Mouse (Mus musculus) MEL (cell line): ENCODE data around the gene Per3. TPM values are rescaled to one million over a fixed set of nuclear protein-coding genes. Genes with fewer than 3 reads are reported as not detected.
A peak's percentile ranks its signal among the peaks of the same experiment; 100 is the strongest.

Experiments used
- DNase-seq: peaks from one replicate; pipeline ENCODE4 v3.0.0; 2011; ENCODE audit warnings: low read depth, low spot score
- H3K27ac ChIP-seq: 2 replicates; pipeline ENCODE4 v1.5.1; 2012; ENCODE audit warnings: low read depth, mild to moderate bottlenecking, control low read depth, low read length, moderate library complexity; ENCODE audit not compliant: control insufficient read depth
- H3K27me3 ChIP-seq, 2 experiments: fragments of 150-350 bp in 1 of 2; sonication (generic) in 1 of 2; 2 replicates each; pipeline ENCODE4 v1.6.1; 2012; ENCODE audit warnings: low read length in 2 of 2, mild to moderate bottlenecking in 2 of 2, improper control_type of control experiment in 1 of 2, moderate library complexity in 1 of 2; ENCODE audit not compliant: insufficient read depth in 2 of 2, control insufficient read depth in 1 of 2
- H3K36me3 ChIP-seq, 2 experiments: 2 replicates each; pipeline ENCODE4 v1.6.1; 2012 to 2014; ENCODE audit warnings: low read length in 2 of 2, improper control_type of control experiment in 1 of 2, inconsistent platforms in 1 of 2, mild to moderate bottlenecking in 1 of 2; ENCODE audit not compliant: insufficient read depth in 2 of 2, control insufficient read depth in 1 of 2
- H3K4me1 ChIP-seq, 2 experiments: fragments of 150-350 bp in 1 of 2; sonication (generic) in 1 of 2; 2 replicates each; pipeline ENCODE4 v1.6.1; 2012; ENCODE audit warnings: low read length in 2 of 2, improper control_type of control experiment in 1 of 2, mild to moderate bottlenecking in 1 of 2; ENCODE audit not compliant: insufficient read depth in 2 of 2, control insufficient read depth in 1 of 2
- H3K4me3 ChIP-seq, 2 experiments: fragments of 150-350 bp in 1 of 2; sonication (generic) in 1 of 2; 2 replicates each; pipeline ENCODE4 v1.5.1; 2012; ENCODE audit warnings: low read depth in 2 of 2, low read length in 2 of 2, mild to moderate bottlenecking in 2 of 2, moderate library complexity in 2 of 2, control low read depth in 1 of 2, improper control_type of control experiment in 1 of 2; ENCODE audit not compliant: control insufficient read depth in 1 of 2, insufficient read depth in 1 of 2
- H3K79me2 ChIP-seq: 2 replicates; pipeline ENCODE4 v1.6.1; 2012; ENCODE audit warnings: mild to moderate bottlenecking, low read length, moderate library complexity; ENCODE audit not compliant: control insufficient read depth, poor library complexity, insufficient read depth
- H3K9ac ChIP-seq: 2 replicates; pipeline ENCODE4 v1.6.1; 2012; ENCODE audit warnings: low read depth, mild to moderate bottlenecking, control low read depth, low read length, moderate library complexity; ENCODE audit not compliant: control insufficient read depth, poor library complexity, severe bottlenecking
- H3K9me3 ChIP-seq: fragments of 150-350 bp; sonication (generic); replicated peaks from 2 replicates; pipeline ENCODE4 v1.6.1; 2012; ENCODE audit warnings: mild to moderate bottlenecking, low read length, improper control_type of control experiment, moderate library complexity; ENCODE audit not compliant: insufficient read depth
- CHD2 ChIP-seq: IDR thresholded peaks from 2 replicates; pipeline ENCODE4 v1.6.1; 2011; ENCODE audit warnings: low read length, improper control_type of control experiment
- CTCF ChIP-seq, 3 experiments: IDR thresholded peaks in 2 of 3; conservative IDR thresholded peaks in 1 of 3; 2 replicates each; pipeline ENCODE4 v1.5.1; 2011 to 2012; ENCODE audit warnings: low read length in 3 of 3, low read depth in 2 of 3, mild to moderate bottlenecking in 2 of 3, improper control_type of control experiment in 1 of 3, inconsistent platforms in 1 of 3, mixed read lengths in 1 of 3, moderate library complexity in 1 of 3; ENCODE audit not compliant: control insufficient read depth in 1 of 3, insufficient read depth in 1 of 3, poor library complexity in 1 of 3, severe bottlenecking in 1 of 3
- E2F4 ChIP-seq: IDR thresholded peaks from 2 replicates; pipeline ENCODE4 v1.6.1; 2011; ENCODE audit warnings: low read depth, low read length, improper control_type of control experiment, borderline replicate concordance
- ELF1 ChIP-seq: IDR thresholded peaks from 2 replicates; pipeline ENCODE4 v1.6.1; 2014; ENCODE audit warnings: low read depth, mild to moderate bottlenecking, inconsistent platforms, low read length, improper control_type of control experiment, moderate library complexity
- EP300 ChIP-seq, 2 experiments: IDR thresholded peaks; 2 replicates each; pipeline ENCODE4 v1.6.1; 2011; ENCODE audit warnings: improper control_type of control experiment in 2 of 2, low read length in 2 of 2, low read depth in 1 of 2, mild to moderate bottlenecking in 1 of 2
- ETS1 ChIP-seq: IDR thresholded peaks from 2 replicates; pipeline ENCODE4 v1.6.1; 2012; ENCODE audit warnings: low read depth, mild to moderate bottlenecking, inconsistent platforms, low read length, improper control_type of control experiment, moderate library complexity
- GABPA ChIP-seq: IDR thresholded peaks from 2 replicates; pipeline ENCODE4 v1.6.1; 2012; ENCODE audit warnings: low read depth, mild to moderate bottlenecking, inconsistent platforms, low read length, improper control_type of control experiment, moderate library complexity
- GATA1 ChIP-seq: IDR thresholded peaks from 2 replicates; pipeline ENCODE4 v1.6.1; 2011; ENCODE audit warnings: low read depth, low read length, improper control_type of control experiment
- HCFC1 ChIP-seq: IDR thresholded peaks from 2 replicates; pipeline ENCODE4 v1.6.1; 2012; ENCODE audit warnings: low read depth, mild to moderate bottlenecking, inconsistent platforms, low read length, improper control_type of control experiment, moderate library complexity
- MAFK ChIP-seq: IDR thresholded peaks from 2 replicates; pipeline ENCODE4 v1.6.1; 2011; ENCODE audit warnings: low read depth, mild to moderate bottlenecking, low read length, improper control_type of control experiment, borderline replicate concordance
- MAZ ChIP-seq: IDR thresholded peaks from 2 replicates; pipeline ENCODE4 v1.6.1; 2012; ENCODE audit warnings: low read depth, mild to moderate bottlenecking, inconsistent platforms, low read length, improper control_type of control experiment
- MEF2A ChIP-seq: IDR thresholded peaks from 2 replicates; pipeline ENCODE4 v1.6.1; 2014; ENCODE audit warnings: low read depth, mild to moderate bottlenecking, inconsistent platforms, low read length, improper control_type of control experiment; ENCODE audit not compliant: poor library complexity, insufficient replicate concordance, severe bottlenecking; ENCODE audit errors: extremely low read depth
- MYB ChIP-seq: IDR thresholded peaks from 2 replicates; pipeline ENCODE4 v1.6.1; 2011; ENCODE audit warnings: mild to moderate bottlenecking, low read depth, low read length, improper control_type of control experiment
- MYC ChIP-seq: IDR thresholded peaks from 2 replicates; pipeline ENCODE4 v1.6.1; 2011; ENCODE audit warnings: low read depth, mild to moderate bottlenecking, low read length, improper control_type of control experiment, moderate library complexity
- NELFE ChIP-seq: IDR thresholded peaks from 2 replicates; pipeline ENCODE4 v1.6.1; 2011; ENCODE audit warnings: low read depth, low read length, improper control_type of control experiment
- NRF1 ChIP-seq: IDR thresholded peaks from 2 replicates; pipeline ENCODE4 v1.6.1; 2014; ENCODE audit warnings: low read depth, mild to moderate bottlenecking, inconsistent platforms, low read length, improper control_type of control experiment, moderate library complexity; ENCODE audit not compliant: poor library complexity, insufficient read depth, severe bottlenecking
- POLR2A ChIP-seq, 2 experiments: IDR thresholded peaks; 2 replicates each; pipeline ENCODE4 v1.6.1; 2011 to 2012; ENCODE audit warnings: low read length in 2 of 2, mild to moderate bottlenecking in 2 of 2, control low read depth in 1 of 2, improper control_type of control experiment in 1 of 2, low read depth in 1 of 2, moderate library complexity in 1 of 2; ENCODE audit not compliant: control insufficient read depth in 1 of 2, insufficient read depth in 1 of 2, poor library complexity in 1 of 2
- POLR2AphosphoS2 ChIP-seq: IDR thresholded peaks from 2 replicates; pipeline ENCODE4 v1.6.1; 2011; ENCODE audit warnings: low read length, improper control_type of control experiment
- RAD21 ChIP-seq: IDR thresholded peaks from 2 replicates; pipeline ENCODE4 v1.6.1; 2011; ENCODE audit warnings: mild to moderate bottlenecking, low read depth, low read length, improper control_type of control experiment
- RCOR1 ChIP-seq: IDR thresholded peaks from 2 replicates; pipeline ENCODE4 v1.6.1; 2012; ENCODE audit warnings: low read depth, mild to moderate bottlenecking, inconsistent platforms, low read length, improper control_type of control experiment
- SMC3 ChIP-seq: IDR thresholded peaks from 2 replicates; pipeline ENCODE4 v1.6.1; 2011; ENCODE audit warnings: low read depth, low read length, improper control_type of control experiment
- TAL1 ChIP-seq: IDR thresholded peaks from 2 replicates; pipeline ENCODE4 v1.6.1; 2012; ENCODE audit warnings: mild to moderate bottlenecking, inconsistent platforms, low read length, moderate library complexity, mixed read lengths
- TCF12 ChIP-seq: IDR thresholded peaks from 2 replicates; pipeline ENCODE4 v1.6.1; 2014; ENCODE audit warnings: low read depth, mild to moderate bottlenecking, inconsistent platforms, low read length, improper control_type of control experiment, moderate library complexity
- ZC3H11A ChIP-seq: IDR thresholded peaks from 2 replicates; pipeline ENCODE4 v1.6.1; 2012; ENCODE audit warnings: low read depth, mild to moderate bottlenecking, inconsistent platforms, low read length, improper control_type of control experiment
- ZMIZ1 ChIP-seq: IDR thresholded peaks from 2 replicates; pipeline ENCODE4 v1.6.1; 2012; ENCODE audit warnings: low read depth, mild to moderate bottlenecking, inconsistent platforms, low read length, improper control_type of control experiment, moderate library complexity
- polyA plus RNA-seq, 2 experiments: library from polyadenylated mRNA; stranded (reverse) in 1 of 2; unstranded in 1 of 2; fragments of >175 nt in 1 of 2; fragments of >200 nt in 1 of 2; gene quantifications; 2 replicates each; pipeline versions ENCODE4 v1.2.1 to v1.2.4; 2012; ENCODE audit warnings: low replicate concordance in 2 of 2, low read depth in 1 of 2; ENCODE audit not compliant: insufficient read length in 2 of 2, insufficient read depth in 1 of 2, missing spikeins in 1 of 2
- total RNA-seq: library from RNA; depleted of rRNA; stranded (reverse); fragments of 300-350 nt; gene quantifications from 2 replicates; pipeline ENCODE4 v1.2.3, GENCODE M21; 2012

Per3 gene
- total and polyA plus RNA-seq, 3 experiments, result 3.1 to 4.5 TPM; not detected in 1

DNA sequence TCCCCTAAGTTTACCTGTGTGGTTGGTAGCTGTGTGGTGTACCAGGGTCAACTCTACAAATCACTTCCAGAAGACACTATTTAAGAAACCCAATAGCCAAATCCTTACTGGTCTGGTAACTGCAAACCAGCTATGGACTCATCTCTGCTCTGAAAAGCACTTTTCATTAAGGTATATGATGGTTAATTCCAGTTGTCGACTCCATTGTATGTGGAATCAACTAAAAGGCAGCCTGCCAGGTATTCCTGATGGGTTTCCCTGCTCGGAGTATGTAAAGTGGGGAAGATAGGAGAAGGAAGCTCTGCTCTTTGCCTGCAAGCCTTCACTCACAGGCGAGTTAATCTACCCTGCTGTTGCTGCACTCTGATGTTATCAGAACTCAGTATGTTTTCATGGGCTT, 2.1 kb upstream of the Per3 start:
- H3K9ac ChIP-seq, result no peak overlapping the region
- H3K9me3 ChIP-seq, result no peaks in the 10 kb centered on the region
- no peak overlapping the region for H3K27ac ChIP-seq

DNA sequence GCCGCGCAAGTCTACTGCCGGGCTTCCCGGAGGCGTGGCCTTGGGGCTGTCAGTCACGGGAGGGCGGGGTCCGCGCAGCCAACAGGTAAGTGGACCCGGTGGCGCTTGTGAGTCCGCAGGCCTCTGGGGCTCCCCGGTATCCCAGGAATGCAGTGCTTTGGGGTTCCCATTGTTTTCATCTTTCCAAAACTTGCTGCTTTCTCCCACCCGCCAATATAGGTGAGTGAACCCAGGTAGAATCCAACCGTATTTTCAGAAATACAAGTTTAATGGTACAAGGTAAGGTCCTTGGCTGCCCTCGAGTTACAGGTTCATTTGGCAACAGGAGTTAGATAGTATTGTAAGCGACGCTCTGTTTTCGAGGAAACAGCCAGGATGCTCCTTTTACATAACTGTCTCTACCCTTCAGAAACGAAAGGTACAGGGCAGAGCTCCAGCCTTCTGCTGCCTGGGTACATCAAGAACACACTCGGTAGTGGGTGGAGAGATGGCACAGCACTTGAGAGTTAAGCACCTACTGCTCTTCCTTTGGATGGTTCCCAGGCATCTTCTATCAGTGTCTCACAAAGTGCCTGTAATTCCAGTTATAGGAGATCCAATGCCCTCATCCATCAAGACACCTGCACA, 592 bp upstream of the Per3 start:
- H3K4me3 ChIP-seq, result peak overlapping the region; percentile 63 to 67
- TF ChIP-seq POLR2AphosphoS2, result no peak
- TF ChIP-seq NRF1, result peak; percentile 64
- TF ChIP-seq TAL1, result no peak
- no peaks in the 10 kb centered on the region for H3K27me3 ChIP-seq
- peak overlapping the region; percentile 58 for H3K9ac ChIP-seq
- peaks cover 0 to 3% of the 10 kb centered on the region in 2 experiments; a peak in 2 of 4 replicates for H3K36me3 ChIP-seq
- no peaks in the 10 kb centered on the region for H3K9me3 ChIP-seq
- DNase-seq, result peak; percentile 22
- no peak overlapping the region for H3K27ac ChIP-seq
- H3K79me2 ChIP-seq, result peaks cover 3% of the 10 kb centered on the region; the same call in 1 of the 2 replicates
- H3K4me1 ChIP-seq, result peaks cover 0 to 2% of the 10 kb centered on the region in 2 experiments; a peak in 1 of 4 replicates

More for the DNA sequence above, 2.1 kb upstream of the Per3 start:
- DNase-seq, result no peak
- Histone ChIP-seq H3K4me1 (peaks cover 0 to 2% of the 10 kb centered on the region in 2 experiments; a peak in 1 of 4 replicates), H3K27me3 (no peaks in the 10 kb centered on the region), H3K79me2 (peaks cover 3% of the 10 kb centered on the region; the same call in 1 of the 2 replicates), H3K4me3 (no peak overlapping the region), H3K36me3 (peaks cover 0 to 6% of the 10 kb centered on the region in 2 experiments; a peak in 2 of 4 replicates)
- no peak for TF ChIP-seq NELFE
- TF ChIP-seq HCFC1, result no peak
- no peak for TF ChIP-seq MAZ
- no peak for TF ChIP-seq SMC3
- no peak for TF ChIP-seq CHD2
- no peak for TF ChIP-seq CTCF (IDR thresholded peaks at IDR 0.05 in 2 of 3, conservative IDR thresholded peaks at IDR 0.05 in 1 of 3; ENCODE audit: control insufficient read depth in 1 of 3, insufficient read depth in 1 of 3, low read depth in 2 of 3, low read length in 3 of 3, poor library complexity in 1 of 3, severe bottlenecking in 1 of 3)
- no peak for TF ChIP-seq TAL1
- no peak for TF ChIP-seq E2F4
- TF ChIP-seq TCF12, result no peak
- TF ChIP-seq GATA1, result no peak
- no peak for TF ChIP-seq NRF1
- TF ChIP-seq RCOR1, result no peak
- no peak for TF ChIP-seq ELF1

DNA sequence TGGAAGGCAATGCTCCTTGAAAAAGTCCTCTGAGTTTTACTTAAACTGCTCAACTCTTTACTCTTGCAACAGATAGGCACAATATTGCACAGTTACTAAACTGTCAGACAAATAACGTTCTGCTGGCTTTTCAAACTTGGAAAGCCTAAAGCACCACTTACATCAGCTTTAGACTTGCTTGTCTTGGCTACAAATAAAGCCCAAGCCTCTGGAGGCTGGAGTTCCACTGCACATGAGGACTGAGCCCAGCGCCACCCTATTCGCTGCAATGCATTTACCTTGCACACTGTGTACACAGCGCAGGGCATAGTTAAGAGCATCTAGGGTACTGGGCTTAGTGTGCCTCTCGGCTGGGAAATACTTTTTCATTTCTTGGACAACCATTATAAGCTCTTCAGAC, 1.2 kb downstream of the Per3 start:
- H3K79me2 ChIP-seq, result peaks cover 3% of the 10 kb centered on the region; the same call in 1 of the 2 replicates
- peaks cover 0 to 2% of the 10 kb centered on the region in 2 experiments; a peak in 1 of 4 replicates for H3K4me1 ChIP-seq
- no peaks in the 10 kb centered on the region for H3K27me3 ChIP-seq
- no peak overlapping the region for H3K4me3 ChIP-seq
- no peaks in the 10 kb centered on the region for H3K9me3 ChIP-seq
- H3K9ac ChIP-seq, result no peak overlapping the region
- H3K36me3 ChIP-seq, result no peaks in the 10 kb centered on the region; a peak in 1 of 4 replicates
- DNase-seq, result no peak
- no peak overlapping the region for H3K27ac ChIP-seq
- no peak for TF ChIP-seq RAD21
- no peak for TF ChIP-seq POLR2A (IDR thresholded peaks at IDR 0.05; ENCODE audit: control insufficient read depth in 1 of 2, insufficient read depth in 1 of 2, low read depth in 1 of 2, low read length in 2 of 2, poor library complexity in 1 of 2)
- no peak for TF ChIP-seq ZC3H11A
- no peak for TF ChIP-seq MEF2A
- TF ChIP-seq NELFE, result no peak
- no peak for TF ChIP-seq TCF12
- no peak for TF ChIP-seq EP300 (IDR thresholded peaks at IDR 0.05; ENCODE audit: low read depth in 1 of 2, low read length in 2 of 2)
- TF ChIP-seq POLR2AphosphoS2, result no peak
- no peak for TF ChIP-seq ZMIZ1
- TF ChIP-seq NRF1, result no peak
- TF ChIP-seq ETS1, result no peak
- TF ChIP-seq GABPA, result no peak
- TF ChIP-seq MYC, result no peak
- TF ChIP-seq HCFC1, result no peak
- TF ChIP-seq MAFK, result no peak
- TF ChIP-seq MYB, result no peak
